Mouse (Mus musculus) ovary, postnatal 14 days (tissue): Measurements from ENCODE around the gene Zfx.
A peak's percentile ranks its signal among the peaks of the same experiment; 100 is the strongest.

Source experiments
- DNase-seq: peaks from one replicate; pipeline ENCODE4 v3.0.0; 2022; ENCODE audit warnings: low spot score

Gene Zfx

GRCm38 (mm10) chrX:94060751-94061150 lies 62.8 kb downstream of the Zfx start:
- no peak for DNase-seq

- DNase-seq = no peak
These were observed 64.8 kb downstream of the Zfx start for GRCm38 (mm10) chrX:94058748-94059147.

DNA sequence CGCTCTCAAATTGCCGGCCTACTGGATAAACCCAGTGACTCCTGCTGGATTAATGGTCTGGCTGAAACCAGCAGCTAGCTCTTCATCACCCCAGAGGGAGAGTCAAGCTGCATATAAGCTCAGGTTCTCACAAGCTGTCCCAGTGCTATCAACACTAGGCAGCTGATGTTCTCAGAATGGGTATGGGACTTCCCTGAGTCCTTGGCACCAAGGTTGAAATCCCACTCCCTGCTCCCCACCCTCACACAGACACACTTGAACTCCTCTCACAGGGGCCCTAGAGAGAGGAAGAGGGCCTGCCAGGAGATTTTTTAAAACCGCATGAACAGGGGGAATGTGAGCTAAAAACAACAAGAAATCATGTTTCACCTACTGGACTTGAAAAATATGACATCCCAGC lies 74.5 kb downstream of the Zfx start:
- no peak for DNase-seq

- no peak for DNase-seq
These were observed 75.5 kb downstream of the Zfx start for GRCm38 (mm10) chrX:94048048-94048447.

GRCm38 (mm10) chrX:94047381-94047780 lies 76.1 kb downstream of the Zfx start:
- DNase-seq = no peak

GRCm38 (mm10) chrX:94032937-94033336 lies 90.6 kb downstream of the Zfx start:
- DNase-seq = peak; percentile 34

- no peak for DNase-seq
These were observed 93.4 kb downstream of the Zfx start for GRCm38 (mm10) chrX:94030081-94030480.
